Mouse (Mus musculus): ENCODE measurements around the gene Fgd6. TPM values are rescaled to one million over a fixed set of nuclear protein-coding genes. Genes with fewer than 3 reads are reported as not detected.

Gene Fgd6
- total RNA-seq (2017), result 1.8 and 2.7 TPM in 2 replicates

DNA sequence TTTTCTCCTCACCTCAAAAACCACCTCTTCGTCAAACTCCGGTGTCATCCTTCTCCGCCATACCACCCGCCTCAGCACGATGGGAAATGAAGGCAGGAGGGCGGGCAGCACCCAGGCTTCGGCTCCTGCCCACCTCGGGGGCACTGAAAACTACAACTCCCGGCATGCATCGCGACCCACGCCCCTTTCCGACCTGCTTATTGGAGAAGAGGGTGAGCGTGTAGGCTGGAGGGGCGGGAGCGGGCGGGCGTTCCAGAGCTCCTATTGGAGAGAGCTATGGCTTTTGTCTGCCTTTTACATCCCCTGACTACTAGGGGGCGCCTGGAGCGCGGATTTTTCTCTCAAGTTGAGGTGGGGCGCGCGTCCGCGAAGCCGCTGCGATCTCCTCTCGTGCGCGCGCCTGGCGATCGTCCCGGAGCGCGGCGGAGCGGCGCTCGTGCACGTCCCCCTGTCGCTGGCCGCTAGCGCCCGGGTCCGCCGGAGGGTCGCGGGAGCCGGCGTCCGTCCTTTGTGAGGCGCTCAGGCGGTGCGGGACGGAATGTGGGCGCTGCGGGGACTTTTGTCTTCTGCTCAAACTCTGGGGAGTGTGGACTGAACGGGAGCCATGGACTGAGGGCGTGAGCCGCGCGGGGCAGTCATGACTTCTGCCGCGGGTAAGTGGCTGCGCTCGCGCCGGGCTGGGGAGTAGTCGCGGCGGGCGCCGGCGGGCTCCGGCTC lies at the start of gene Fgd6, which contains the start of gene Vezt:
Gene Fgd6, plus strand, starts transcription at position 344 of the 717 bp plus-strand sequence.
Gene Vezt, minus strand, starts transcription at position 160 of the 717 bp plus-strand sequence.
- ATAC-seq (replicated peaks; ENCODE audit: low read depth, poor library complexity, severe bottlenecking), result peak; percentile 92

DNA sequence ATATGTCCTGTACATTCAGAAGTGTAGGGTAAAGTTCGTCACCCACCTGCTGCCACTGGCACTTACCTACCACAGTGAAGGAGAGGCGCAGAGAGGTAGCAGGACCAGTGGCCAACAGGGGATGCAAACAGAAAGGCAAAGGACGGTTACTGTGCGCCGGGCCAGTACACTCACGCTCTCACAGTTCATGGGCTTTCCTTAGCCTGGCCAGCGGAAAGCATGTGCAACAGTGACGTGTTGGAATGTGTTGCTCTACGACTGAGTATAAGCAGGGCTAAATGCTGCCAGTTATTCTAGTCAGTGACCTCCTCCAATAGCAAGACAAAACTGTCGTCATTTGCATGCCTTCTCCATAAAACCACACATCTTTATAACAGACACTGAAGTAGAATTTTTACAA lies 41.7 kb upstream of the Fgd6 start:
- no peak for ATAC-seq (replicated peaks; ENCODE audit: low read depth, poor library complexity, severe bottlenecking)

DNA sequence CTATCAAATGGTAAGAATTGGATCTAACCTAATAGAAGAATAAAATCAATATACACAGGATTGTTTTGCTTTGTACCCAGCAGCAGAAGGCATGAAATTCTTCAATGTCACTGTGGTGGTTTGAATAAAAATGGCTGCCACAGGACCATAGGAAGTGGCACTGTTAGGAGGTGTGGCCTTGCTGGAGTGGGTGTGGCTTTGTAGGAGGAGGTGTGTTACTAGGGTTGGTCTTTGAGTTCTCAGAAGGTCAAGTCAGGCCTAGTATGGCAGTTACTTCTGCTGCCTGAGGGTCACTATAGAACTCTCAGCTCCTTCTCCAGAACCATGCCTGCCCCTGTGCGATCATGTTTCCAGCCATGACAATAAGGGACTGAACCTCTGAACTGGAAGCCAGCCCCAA lies 40.7 kb upstream of the Fgd6 start:
- no peak for ATAC-seq (replicated peaks; ENCODE audit: low read depth, poor library complexity, severe bottlenecking)

DNA sequence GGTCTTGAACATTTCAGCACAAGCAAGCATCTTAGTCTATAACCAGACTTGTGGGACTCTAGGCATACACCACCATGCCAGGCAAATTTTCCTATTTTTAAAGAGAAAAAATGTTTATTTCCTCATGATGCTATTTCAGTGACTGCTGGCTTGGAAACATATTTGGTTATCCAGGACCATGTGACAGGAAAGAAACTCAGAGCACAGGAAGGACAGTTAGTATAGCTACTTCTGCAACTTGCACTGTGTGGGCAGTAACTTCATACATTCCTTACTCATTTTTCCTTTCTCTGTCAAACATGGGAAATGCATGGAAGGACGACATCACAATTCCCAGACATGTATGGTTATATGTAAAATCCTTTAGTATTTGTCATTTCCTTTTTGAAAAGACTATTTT lies 36.4 kb upstream of the Fgd6 start:
- 0 out of 2 replicates have a peak, but pooled peaks have one; percentile 42 for ATAC-seq (replicated peaks; ENCODE audit: low read depth, poor library complexity, severe bottlenecking)

DNA sequence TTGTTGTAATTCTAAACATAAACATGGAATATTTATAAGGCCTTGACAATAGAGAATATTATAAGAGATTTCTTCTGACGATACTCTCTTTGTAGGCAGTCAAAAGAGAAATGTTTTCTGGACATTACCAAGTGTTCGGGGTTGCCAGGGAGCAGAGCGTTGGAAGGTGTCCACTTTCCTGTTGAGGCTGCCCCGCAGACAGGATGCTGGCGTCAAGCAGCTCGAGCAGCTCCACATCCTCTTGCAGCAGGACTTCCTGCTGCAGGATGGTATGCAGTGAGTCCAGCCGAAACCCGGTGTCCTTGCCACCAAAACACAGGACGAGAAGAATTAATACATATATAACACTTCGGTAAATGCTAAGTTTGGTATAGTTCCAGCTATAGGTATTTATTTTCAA lies 35.6 kb upstream of the Fgd6 start:
- ATAC-seq (replicated peaks; ENCODE audit: low read depth, poor library complexity, severe bottlenecking), result 0 out of 2 replicates have a peak, but pooled peaks have one; percentile 22

DNA sequence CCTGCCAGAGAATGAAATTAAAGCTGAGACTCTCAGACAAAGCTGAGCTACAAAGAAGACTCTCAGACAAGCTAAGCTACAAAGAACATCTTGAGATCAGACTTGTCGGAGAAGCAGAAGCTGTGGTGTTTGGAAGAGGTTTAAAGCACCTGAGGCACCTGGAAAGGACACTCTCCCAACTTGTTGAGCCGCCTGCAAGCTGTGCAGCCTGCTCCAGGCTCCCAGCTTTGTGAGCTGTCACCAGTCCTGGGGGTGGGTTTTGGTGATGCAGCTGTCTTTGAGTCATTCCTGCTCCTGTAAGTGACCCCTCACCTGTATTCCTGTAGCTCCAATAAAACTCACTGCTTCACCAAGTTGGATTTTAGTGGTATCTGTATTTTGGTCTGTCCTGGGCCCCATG lies 27.4 kb upstream of the Fgd6 start:
- ATAC-seq (replicated peaks; ENCODE audit: low read depth, poor library complexity, severe bottlenecking), result no peak

DNA sequence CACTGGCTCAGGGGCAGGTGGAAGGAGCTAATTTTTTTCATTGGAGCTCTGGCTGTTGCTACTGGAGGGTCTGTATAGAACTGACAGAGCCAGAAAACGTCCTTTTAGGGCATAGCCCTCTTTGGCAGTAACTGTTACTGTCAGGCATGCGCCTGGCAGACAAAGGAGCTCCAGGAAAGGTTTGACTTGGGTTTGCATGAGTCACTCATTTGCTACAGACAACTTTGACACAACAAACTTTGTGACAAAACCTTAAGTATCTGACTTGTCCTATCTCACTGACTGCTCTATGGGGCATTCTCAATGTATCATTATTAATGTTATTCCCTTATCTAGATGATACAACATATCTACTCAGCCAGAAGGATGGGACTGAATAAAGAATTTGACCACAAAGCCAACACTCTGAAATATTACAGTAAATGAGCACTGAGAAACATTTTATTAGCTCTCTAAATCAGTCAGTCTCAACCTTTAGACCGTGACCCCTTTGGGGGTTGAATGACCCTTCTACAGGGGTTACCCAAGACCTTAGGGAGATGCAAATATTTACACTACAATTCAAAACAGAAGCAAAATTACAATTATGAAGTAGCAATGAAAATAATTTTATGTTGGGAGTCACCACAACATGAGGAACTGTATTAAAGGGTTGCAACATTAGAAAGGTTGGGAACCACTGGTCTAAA lies 25.7 kb upstream of the Fgd6 start:
- no peak for ATAC-seq (replicated peaks; ENCODE audit: low read depth, poor library complexity, severe bottlenecking)

DNA sequence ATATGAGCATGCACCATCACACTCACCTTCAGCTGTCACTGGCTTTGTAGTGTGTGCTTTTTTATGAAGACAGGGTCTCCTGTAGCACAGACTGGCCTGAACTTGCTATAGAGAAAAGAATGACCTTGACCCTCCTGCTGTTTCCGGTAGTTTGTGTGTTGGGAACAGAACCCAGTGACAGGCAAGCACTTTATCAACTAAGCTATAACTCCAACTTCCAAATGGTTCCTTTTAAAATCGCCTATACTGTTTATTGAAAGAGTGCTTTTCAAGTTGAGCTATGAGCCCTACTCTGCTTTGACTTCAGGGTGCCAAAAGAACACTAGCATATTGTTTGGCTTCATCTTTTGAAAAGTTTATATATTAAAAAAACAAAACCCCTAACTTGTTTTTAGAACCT lies 24.8 kb upstream of the Fgd6 start:
- ATAC-seq (replicated peaks; ENCODE audit: low read depth, poor library complexity, severe bottlenecking), result no peak

DNA sequence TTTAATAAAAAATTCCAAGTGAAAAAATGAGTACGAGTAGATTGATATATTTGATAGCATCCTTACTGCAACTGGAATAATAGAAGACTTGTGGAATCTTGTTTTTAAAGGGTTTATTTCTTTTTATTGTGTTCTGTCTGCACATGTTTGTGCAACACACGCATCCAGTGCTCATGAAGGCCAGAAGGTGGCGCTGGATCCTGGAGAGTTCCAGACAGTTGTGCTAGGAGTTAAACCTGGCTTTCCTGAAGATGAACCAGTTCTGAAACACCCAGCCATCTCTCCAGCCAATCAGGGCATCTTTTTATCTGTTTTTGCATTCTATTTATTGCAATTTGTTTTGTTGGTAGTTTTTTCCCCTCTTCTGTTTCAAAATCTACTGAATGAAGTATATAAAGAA lies 22.6 kb upstream of the Fgd6 start:
- ATAC-seq (replicated peaks; ENCODE audit: low read depth, poor library complexity, severe bottlenecking), result peak; percentile 83

DNA sequence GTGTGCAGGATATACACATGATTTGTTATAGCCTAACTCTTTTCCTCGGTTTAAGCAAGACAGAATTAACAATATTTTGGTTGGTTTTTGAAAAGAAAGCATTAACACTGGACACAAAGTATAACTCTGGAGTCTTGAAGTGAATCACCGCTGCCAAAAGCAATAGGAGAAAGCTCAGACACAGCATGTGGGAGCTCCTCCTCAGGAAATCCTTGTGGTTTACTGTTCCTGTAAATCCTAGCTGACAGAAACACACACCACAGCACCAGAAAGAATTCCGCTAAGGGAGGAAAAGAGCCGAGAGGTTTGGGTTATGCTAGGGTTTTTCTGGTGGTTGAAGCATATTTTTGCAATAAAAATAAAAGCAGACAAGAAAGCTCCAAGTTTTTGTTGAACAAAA lies 21.6 kb upstream of the Fgd6 start:
- ATAC-seq (replicated peaks; ENCODE audit: low read depth, poor library complexity, severe bottlenecking), result no peak

DNA sequence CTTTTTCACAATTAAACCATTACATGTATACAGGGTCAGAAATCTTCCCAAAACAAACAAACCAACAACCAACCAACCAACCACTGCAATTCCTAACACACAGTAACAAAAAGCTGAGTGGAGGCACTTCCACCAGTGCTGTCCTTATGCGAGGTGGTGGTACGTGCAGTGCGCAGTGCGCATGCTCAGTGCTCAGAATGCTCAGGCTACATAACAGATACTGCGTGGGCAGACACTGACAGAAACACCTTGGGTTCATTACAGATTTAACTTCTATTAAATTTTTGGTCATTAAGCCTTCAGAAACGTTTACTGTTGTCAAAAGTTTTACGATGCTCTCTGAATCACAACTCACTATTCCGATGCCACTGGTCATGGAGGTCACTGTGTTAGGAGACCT lies 18.3 kb upstream of the Fgd6 start:
- ATAC-seq (replicated peaks; ENCODE audit: low read depth, poor library complexity, severe bottlenecking), result no peak

DNA sequence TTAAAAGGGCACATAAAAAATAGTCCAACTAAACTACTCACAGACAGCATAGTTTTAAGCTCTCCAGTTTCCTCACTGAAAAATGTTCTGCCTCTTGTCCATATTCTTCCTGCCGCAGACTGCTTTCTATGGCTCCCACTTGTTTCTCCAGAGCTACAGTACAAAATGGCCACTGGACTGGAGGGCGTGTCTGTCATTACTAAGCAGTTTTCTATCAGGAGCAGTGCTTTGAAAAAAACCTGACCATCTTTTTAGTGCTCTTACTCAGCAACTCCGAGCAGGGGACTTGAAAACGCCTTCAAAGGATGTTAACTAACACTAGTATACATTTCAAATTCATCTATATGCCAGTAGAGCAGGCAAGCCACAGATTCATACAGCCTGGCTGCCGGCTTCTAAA lies 15.2 kb upstream of the Fgd6 start:
- ATAC-seq (replicated peaks; ENCODE audit: low read depth, poor library complexity, severe bottlenecking), result peak; percentile 78

DNA sequence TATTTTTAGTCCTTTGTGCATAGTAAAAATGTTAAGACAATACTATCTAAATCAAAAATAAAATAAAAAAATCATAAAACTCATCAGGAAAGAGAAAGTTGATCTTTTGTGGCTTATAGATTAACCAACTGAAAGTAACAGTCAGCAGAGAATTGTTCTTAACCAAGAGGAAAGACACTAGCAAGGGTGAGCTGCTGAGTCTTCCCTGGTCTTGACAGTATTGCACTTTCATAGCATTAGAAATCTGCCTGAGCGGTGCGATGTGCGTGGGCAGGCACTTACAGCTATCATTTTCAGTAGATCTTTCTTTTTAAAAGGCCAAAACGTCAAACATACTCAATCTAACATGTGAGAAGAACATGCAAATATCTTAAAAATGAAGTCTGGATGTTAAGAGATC lies 14.7 kb upstream of the Fgd6 start:
- no peak for ATAC-seq (replicated peaks; ENCODE audit: low read depth, poor library complexity, severe bottlenecking)

DNA sequence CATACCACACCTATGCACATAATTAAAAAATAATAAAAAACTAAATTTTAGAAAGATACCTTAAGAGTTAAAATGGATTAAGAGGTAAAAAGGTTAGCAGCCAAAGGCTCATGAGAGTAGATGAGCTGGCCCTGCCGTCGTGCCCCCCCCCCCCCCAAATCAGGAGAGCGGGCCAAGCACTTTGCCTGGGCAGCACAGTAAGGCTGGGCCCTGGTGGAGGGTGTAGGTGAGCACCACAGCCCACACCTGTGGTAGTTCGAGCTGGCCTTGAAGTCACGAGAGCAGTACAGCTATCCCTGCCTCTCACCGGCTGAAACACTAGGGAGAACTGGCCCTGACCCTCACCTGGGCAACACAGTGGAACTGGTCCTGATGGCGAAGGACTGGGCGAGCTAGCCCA lies 10.7 kb upstream of the Fgd6 start:
- no peak for ATAC-seq (replicated peaks; ENCODE audit: low read depth, poor library complexity, severe bottlenecking)

DNA sequence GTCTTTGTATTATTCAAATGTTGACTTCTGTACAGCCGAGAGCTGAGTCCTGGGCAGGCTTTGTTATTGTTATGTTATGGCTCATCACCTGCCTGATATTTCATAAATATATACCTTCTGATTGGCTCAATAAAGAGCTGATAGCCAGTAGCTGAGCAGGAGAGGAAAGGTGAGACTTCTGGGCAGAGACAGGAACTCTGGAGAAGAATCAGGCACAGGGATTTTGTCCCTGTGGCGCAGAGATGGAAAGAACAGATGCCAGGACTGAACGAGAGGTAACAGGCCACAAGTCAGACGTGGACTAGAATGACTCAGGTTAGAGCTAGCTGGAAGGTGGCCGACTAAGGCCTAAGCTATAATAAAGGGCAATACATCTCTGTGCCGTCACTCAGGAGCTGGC lies 7.3 kb upstream of the Fgd6 start:
- no peak for ATAC-seq (replicated peaks; ENCODE audit: low read depth, poor library complexity, severe bottlenecking)

DNA sequence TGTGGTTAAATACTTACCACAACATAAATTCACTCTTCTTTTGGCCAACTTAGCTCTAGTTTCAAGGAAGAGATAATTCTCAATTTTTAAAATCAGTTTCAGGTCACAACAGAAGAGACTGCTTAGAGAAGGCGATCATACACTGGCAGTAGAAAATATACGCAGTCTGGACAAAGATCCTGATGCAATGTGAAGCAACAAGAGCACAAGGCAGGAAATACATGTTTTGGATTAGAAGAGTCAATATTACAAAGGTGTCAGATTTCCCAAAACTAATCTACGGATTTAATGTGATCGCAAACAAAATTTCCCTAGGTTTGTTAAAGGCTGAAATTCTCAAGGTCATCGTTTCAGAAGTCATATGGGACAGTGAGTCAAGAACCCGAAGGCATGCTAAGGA lies 4.6 kb upstream of the Fgd6 start:
- no peak for ATAC-seq (replicated peaks; ENCODE audit: low read depth, poor library complexity, severe bottlenecking)

DNA sequence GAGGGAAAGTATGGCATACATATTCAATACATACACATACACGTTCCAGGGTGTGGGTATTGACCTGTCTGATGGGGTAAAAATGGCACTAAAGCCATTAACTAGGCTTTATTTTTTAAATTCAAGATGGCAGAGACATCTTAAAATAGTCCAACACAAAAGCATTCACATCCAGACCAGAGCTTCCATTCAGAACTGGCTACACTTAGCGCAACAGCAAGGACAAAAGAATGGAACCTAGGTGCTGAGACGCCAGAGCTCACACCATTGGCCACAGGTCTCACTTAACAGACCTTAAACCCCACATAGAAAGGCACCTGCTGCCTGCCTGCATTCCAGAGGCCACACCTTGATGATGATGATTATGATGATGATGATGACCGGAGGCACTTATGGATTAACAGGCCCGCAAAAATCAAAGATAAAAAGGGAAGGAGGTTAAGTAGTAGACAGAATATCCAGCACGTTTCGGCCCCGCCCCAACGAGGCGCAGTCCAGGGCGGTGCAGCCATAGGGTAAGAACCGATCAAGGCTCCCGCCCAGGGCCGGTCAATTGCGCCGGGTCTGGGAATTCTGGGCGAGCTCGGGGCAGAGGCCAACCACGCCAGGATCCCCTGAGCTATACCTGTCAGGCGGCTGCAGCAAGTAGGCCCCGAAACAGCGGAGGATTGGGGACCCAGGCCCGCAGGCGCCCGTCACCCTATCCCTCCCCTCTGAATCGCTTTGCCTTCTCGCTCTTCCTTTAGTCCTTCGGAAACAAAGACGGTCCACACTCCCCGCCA lies 734 bp upstream of the Fgd6 start:
- ATAC-seq (replicated peaks; ENCODE audit: low read depth, poor library complexity, severe bottlenecking), result peak; percentile 69

DNA sequence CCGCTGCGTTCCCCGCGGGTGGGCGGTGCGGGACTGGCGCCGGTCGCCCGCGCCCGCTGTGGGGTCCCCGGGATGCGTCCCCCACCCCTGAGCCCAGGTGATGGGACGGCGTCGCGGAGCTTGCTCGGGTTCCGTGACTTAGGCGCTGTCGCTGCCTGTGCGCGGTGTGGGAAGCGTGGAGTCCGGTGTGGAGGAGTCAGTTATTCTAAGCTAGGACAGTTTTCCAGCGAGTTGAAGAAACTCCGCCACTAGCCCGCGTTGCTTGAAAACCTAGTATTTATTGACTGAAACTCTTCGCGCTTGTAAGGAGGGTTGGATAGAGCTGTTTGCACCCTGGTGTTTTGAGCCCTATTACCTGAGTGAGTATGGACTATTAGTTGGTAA lies 566 bp downstream of the Fgd6 start:
- ATAC-seq (replicated peaks; ENCODE audit: low read depth, poor library complexity, severe bottlenecking), result no peak

DNA sequence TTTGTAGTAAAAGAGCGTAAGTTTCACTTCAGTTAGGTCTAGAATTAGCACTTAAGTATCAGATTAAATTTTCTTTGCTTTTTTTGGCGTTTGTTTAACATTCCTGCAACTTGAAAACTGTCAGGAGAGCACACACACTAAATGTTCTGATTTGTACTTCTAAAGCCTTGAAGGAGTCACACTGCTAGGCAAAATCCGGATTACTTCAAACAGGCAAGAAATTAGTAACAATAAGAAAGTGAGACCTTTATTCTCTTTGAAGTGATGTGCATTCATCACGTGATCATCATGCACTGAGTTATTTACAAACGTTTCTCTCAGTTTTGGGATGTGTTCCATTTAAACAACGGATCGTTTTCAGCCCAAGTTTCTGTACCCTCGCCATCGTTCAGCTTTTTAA lies 1.4 kb downstream of the Fgd6 start:
- no peak for ATAC-seq (replicated peaks; ENCODE audit: low read depth, poor library complexity, severe bottlenecking)

DNA sequence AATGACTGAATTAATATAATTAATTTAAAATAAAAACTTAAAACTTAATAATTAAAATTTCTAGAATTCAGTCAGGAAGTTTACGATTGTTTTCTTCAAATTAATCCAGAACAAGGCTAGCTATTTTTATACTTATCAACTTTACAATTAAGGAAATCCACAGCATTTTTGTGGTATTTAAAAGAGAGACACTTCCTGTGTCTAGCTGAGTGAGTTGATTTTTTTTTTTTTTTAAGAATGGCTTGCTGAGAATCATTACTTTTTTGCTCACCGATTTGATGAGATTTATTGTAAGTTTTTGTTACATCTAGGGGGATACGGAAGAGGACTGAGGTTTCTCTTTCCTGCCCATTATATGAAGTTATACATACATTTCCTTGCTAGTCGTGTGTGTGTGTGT lies 1.8 kb downstream of the Fgd6 start:
- no peak for ATAC-seq (replicated peaks; ENCODE audit: low read depth, poor library complexity, severe bottlenecking)

Measured in common myeloid progenitor, adult 5-6 weeks (primary cell).